Mouse (Mus musculus): ENCODE results near the gene Unc5cl.

DNA sequence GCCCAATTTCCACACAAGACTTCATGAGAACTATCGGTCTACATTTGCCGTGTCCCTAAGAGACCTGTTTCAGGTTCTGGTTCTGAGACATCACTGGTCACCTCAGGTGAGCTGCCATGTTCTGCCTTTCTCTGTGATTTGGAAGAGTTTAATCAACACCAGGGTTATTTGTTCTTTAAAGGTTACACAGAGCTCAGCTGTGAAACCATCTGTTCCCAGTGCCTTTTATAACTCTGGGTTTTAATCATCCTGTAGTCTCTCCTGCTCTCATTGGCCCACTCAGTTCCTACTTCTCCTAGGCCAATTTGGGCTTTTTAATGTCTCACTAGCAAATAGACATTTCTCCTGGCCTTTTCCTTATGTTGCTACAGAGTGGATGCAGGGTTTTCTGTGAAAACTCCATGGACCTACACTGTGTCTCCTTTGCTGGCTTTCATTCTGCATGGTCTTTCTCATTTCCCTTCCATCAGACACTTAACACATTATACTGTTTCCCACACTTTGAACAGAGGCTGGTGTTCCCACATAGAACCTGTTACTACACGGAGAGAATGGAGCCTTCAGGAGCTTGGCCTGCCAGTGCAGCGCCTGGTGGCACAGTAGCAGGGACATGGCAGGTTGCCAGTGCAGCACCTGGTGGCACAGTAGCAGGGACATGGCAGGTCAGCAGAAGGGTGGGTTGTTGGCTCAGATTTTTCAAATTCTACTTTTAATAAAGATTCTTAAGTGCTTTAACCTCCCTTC is 97.3 kb downstream of the Unc5cl start:
- TF ChIP-seq POLR2A (IDR thresholded peaks at IDR 0.05; ENCODE audit: low read depth, low read length), result no peak
- no peak for TF ChIP-seq CTCF (IDR thresholded peaks at IDR 0.05; ENCODE audit: extremely low read depth, insufficient read depth, insufficient read length, insufficient replicate concordance)
